In genomic region chr4:155846871-155847578, GRCm38 (mm10) we compare ENCODE assay signal across 8 mouse cellular contexts. TPM values are rescaled to one million over a fixed set of nuclear protein-coding genes. Genes with fewer than 3 reads are reported as not detected.
DNase-seq lines count a peak whose midpoint lies in the region; ATAC-seq and TF ChIP-seq lines count a peak whose summit lies in the region.

TSS of gene Dvl1 (plus strand) at chr4:155847402.

- intact Hi-C loops in left cerebral cortex, adult 2 months (cut with DNase I) = loop anchor here (2.0 kb wide), 1 partner anchor 16 kb away; the partner anchor contains the start of gene Aurkaip1

- no peaks in the 10 kb centered on the region for H3K9me3 ChIP-seq in hindbrain, postnatal 0 days (ENCODE audit: low read length)

- ATAC-seq in activated CD4-positive, CD25-positive, alpha-beta regulatory T cell, adult 4 months = peak; percentile 83
- ATAC-seq in hindbrain, postnatal 0 days = peak; percentile 90

- peak; percentile 81; the same call in 1 of the 2 replicates for TF ChIP-seq POLR2A in cortical plate, adult 2 months (IDR thresholded peaks at IDR 0.05; ENCODE audit: extremely low read depth, insufficient read depth, low read length)

- 3% methylated on average over 55 of the region's 65 CpGs for WGBS in hindbrain, postnatal 0 days
- WGBS in macrophage (ENCODE audit: missing documents) = 5% methylated on average over 47 of the region's 65 CpGs

- H3K4me2 ChIP-seq in hindbrain, postnatal 0 days (ENCODE audit: low read depth, low read length) = peak within 1 kb of the TSS; percentile 68

- H3K27me3 ChIP-seq in hindbrain, postnatal 0 days (ENCODE audit: insufficient read depth, low read length) = no peaks in the 10 kb centered on the region

- peaks cover 18% of the 10 kb centered on the region for H3K4me1 ChIP-seq in cortical plate, adult 2 months (ENCODE audit: control insufficient read depth, insufficient read depth, low read length)
- H3K4me1 ChIP-seq in hindbrain, postnatal 0 days (ENCODE audit: insufficient read depth, low read length) = peaks cover 35% of the 10 kb centered on the region

- H3K27ac ChIP-seq in cortical plate, adult 2 months (ENCODE audit: insufficient read depth, low read length) = peak within 1 kb of the TSS; percentile 66
- H3K27ac ChIP-seq in hindbrain, postnatal 0 days = peak within 1 kb of the TSS; percentile 83
- peak within 1 kb of the TSS; percentile 91 for H3K27ac ChIP-seq in left cerebral cortex, adult 2 months
- H3K27ac ChIP-seq in macrophage = peak within 1 kb of the TSS; percentile 34

- DNase-seq in gastrocnemius, adult 8-10 months (ENCODE audit: low spot score in 2 of 2) = peak; percentile 87 to 88
- peak; percentile 94 for DNase-seq in hindbrain, postnatal 0 days (ENCODE audit: low spot score)
- DNase-seq in left cerebral cortex, adult 2 months (ENCODE audit: extremely low spot score in 1 of 2, low spot score in 2 of 2) = peak; percentile 94 to 99
- DNase-seq in retina, postnatal 7 days (ENCODE audit: low read depth, low spot score) = peak; percentile 90
- peak; percentile 92 for DNase-seq in urinary bladder, adult 18-20 months (ENCODE audit: low spot score in 2 of 2)

- peak within 1 kb of the TSS; percentile 97 for H3K4me3 ChIP-seq in cortical plate, adult 2 months (ENCODE audit: insufficient read depth, low read length)
- H3K4me3 ChIP-seq in hindbrain, postnatal 0 days (ENCODE audit: low read length) = peak within 1 kb of the TSS; percentile 90
- H3K4me3 ChIP-seq in left cerebral cortex, adult 2 months = peak within 1 kb of the TSS; percentile 77
- peak within 1 kb of the TSS; percentile 49 for H3K4me3 ChIP-seq in macrophage (ENCODE audit: inconsistent target)

- no peak for TF ChIP-seq CTCF in cortical plate, adult 2 months (IDR thresholded peaks at IDR 0.05; ENCODE audit: extremely low read depth, insufficient read depth, low read length)
- TF ChIP-seq CTCF in hindbrain, postnatal 0 days (IDR thresholded peaks at IDR 0.05; ENCODE audit: low read depth) = no peak
- peak; percentile 51 for TF ChIP-seq CTCF in left cerebral cortex, adult 2 months (IDR thresholded peaks at IDR 0.05)

- H3K9ac ChIP-seq in hindbrain, postnatal 0 days (replicated peaks; ENCODE audit: low read length) = peak within 1 kb of the TSS; percentile 87

- no peaks in the 10 kb centered on the region for H3K36me3 ChIP-seq in hindbrain, postnatal 0 days (ENCODE audit: insufficient read depth, low read length)
- H3K36me3 ChIP-seq in macrophage (ENCODE audit: inconsistent target) = no peaks in the 10 kb centered on the region

- peaks cover 42% of the 10 kb centered on the region for H3K79me2 ChIP-seq in macrophage (ENCODE audit: inconsistent target)

RNA-seq across cellular contexts. Expression of gene Dvl1, which starts in this region (rescaled TPM):
- polyA plus RNA-seq in activated CD4-positive, CD25-positive, alpha-beta regulatory T cell, adult 4 months (2017; shearing (Covaris generic)) = 1 to 10 TPM; 2.1 to 2.7 TPM
- 133 and 145 TPM in 2 replicates for polyA plus RNA-seq in cortical plate, adult 2 months (2012; rRNA removed)
- 100 to 1,000 TPM; 117 to 124 (median 120) TPM for total RNA-seq in gastrocnemius, adult 8-10 months (2022)
- total RNA-seq in hindbrain, postnatal 0 days (2014; rRNA removed) = 141 and 166 TPM in 2 replicates
- polyA plus RNA-seq in hindbrain, postnatal 0 days (2015; fragmentation: Nextera tagmentation; extraction: Ambion mirVana) = 16.0 and 16.4 TPM in 2 replicates
- total RNA-seq in left cerebral cortex, adult 2 months (2021) = 10 to 100 TPM; 94.0 to 96.3 TPM
- 100 to 1,000 TPM in 3 of 26 experiments, 10 to 100 TPM in 23; 41.8 to 114 (median 62.1) TPM for total RNA-seq in macrophage (2018; cell fraction: chromatin; rRNA removed)
- 10 to 100 TPM in 1 of 26 experiments, 1 to 10 TPM in 25; 5.1 to 10.0 (median 7.4) TPM for total RNA-seq in macrophage (2018; cell fraction: cytosol; rRNA removed)
- total RNA-seq in macrophage (2018; cell fraction: nucleus; rRNA removed) = 10 to 100 TPM; 15.3 to 77.7 (median 37.6) TPM
- polyA plus RNA-seq in macrophage (2018) = 6.2 to 13.8 TPM (median 12.2 TPM) in 3 replicates

Comparison
In these comparisons a context has a peak if more than half of its experiments do, and no peak if none do; other contexts are left out.
1. Peak in every context shown above with its lines: DNase-seq, ATAC-seq, H3K4me3 ChIP-seq and H3K27ac ChIP-seq.
2. H3K27ac ChIP-seq: peak in every context shown above with its lines; median percentile 91 in left cerebral cortex, adult 2 months; 83 in hindbrain, postnatal 0 days; 66 in cortical plate, adult 2 months; 34 in macrophage.